Mouse (Mus musculus): ENCODE measurements around the gene Plekha5. TPM values are rescaled to one million over a fixed set of nuclear protein-coding genes. Genes with fewer than 3 reads are reported as not detected.

Plekha5 gene
- polyA plus RNA-seq, 1 experiment, result 2.1 TPM

- Histone ChIP-seq H3K4me3 (ENCODE audit: insufficient read depth, low read length) (no peak overlapping the region), H3K27ac (ENCODE audit: insufficient read depth, low read depth, low read length) (no peak overlapping the region), H3K4me1 (ENCODE audit: control insufficient read depth, insufficient read depth, low read length) (no peaks in the 10 kb centered on the region)
- TF ChIP-seq CTCF (IDR thresholded peaks at IDR 0.05; ENCODE audit: low read depth, low read length) (no peak), POLR2A (IDR thresholded peaks at IDR 0.05; ENCODE audit: borderline replicate concordance, low read depth, low read length) (no peak)
Observed at GRCm38 (mm10) chr6:140453454-140453853, 29.6 kb downstream of the Plekha5 start.

- Histone ChIP-seq H3K27ac (ENCODE audit: insufficient read depth, low read depth, low read length) (no peak overlapping the region), H3K4me3 (ENCODE audit: insufficient read depth, low read length) (no peak overlapping the region), H3K4me1 (ENCODE audit: control insufficient read depth, insufficient read depth, low read length) (no peaks in the 10 kb centered on the region)
- TF ChIP-seq POLR2A (IDR thresholded peaks at IDR 0.05; ENCODE audit: borderline replicate concordance, low read depth, low read length) (no peak), CTCF (IDR thresholded peaks at IDR 0.05; ENCODE audit: low read depth, low read length) (no peak)
Observed at GRCm38 (mm10) chr6:140454388-140454787, 30.5 kb downstream of the Plekha5 start.

GRCm38 (mm10) chr6:140455851-140456250 is 32.0 kb downstream of the Plekha5 start:
- TF ChIP-seq CTCF (IDR thresholded peaks at IDR 0.05; ENCODE audit: low read depth, low read length) (no peak), POLR2A (IDR thresholded peaks at IDR 0.05; ENCODE audit: borderline replicate concordance, low read depth, low read length) (no peak)
- H3K4me3 ChIP-seq (ENCODE audit: insufficient read depth, low read length), result no peak overlapping the region
- H3K4me1 ChIP-seq (ENCODE audit: control insufficient read depth, insufficient read depth, low read length), result no peaks in the 10 kb centered on the region
- no peak overlapping the region for H3K27ac ChIP-seq (ENCODE audit: insufficient read depth, low read depth, low read length)

GRCm38 (mm10) chr6:140456393-140457163 is 32.7 kb downstream of the Plekha5 start:
- H3K4me3 ChIP-seq (ENCODE audit: insufficient read depth, low read length), result no peak overlapping the region
- no peaks in the 10 kb centered on the region for H3K4me1 ChIP-seq (ENCODE audit: control insufficient read depth, insufficient read depth, low read length)
- no peak for TF ChIP-seq CTCF (IDR thresholded peaks at IDR 0.05; ENCODE audit: low read depth, low read length)
- TF ChIP-seq POLR2A (IDR thresholded peaks at IDR 0.05; ENCODE audit: borderline replicate concordance, low read depth, low read length), result no peak
- no peak overlapping the region for H3K27ac ChIP-seq (ENCODE audit: insufficient read depth, low read depth, low read length)

- Histone ChIP-seq H3K4me1 (ENCODE audit: control insufficient read depth, insufficient read depth, low read length) (no peaks in the 10 kb centered on the region; the same call in 1 of the 2 replicates), H3K4me3 (ENCODE audit: insufficient read depth, low read length) (no peak overlapping the region), H3K27ac (ENCODE audit: insufficient read depth, low read depth, low read length) (no peak overlapping the region)
- TF ChIP-seq CTCF (IDR thresholded peaks at IDR 0.05; ENCODE audit: low read depth, low read length), result no peak
- no peak for TF ChIP-seq POLR2A (IDR thresholded peaks at IDR 0.05; ENCODE audit: borderline replicate concordance, low read depth, low read length)
Observed at GRCm38 (mm10) chr6:140460398-140460797, 36.5 kb downstream of the Plekha5 start.

DNA sequence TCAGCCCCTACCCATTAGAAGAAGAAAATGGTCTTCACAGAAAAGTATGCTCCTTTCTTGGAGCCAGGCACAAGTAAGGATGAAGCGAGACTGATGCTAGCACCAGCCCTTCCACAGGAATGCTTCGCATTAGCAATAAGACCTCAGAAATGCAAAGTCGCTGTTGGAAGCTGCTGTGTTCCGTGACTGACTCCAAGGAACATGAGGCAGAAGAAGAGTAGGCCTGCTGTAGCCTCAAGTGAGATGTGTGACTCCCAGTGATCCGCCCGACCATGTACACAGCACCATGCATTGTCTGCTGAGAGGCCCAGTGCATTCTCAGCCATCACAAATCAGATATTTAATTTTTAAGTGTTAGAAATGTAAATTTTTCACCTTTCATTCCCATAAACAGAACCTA is 41.0 kb downstream of the Plekha5 start:
- H3K27ac ChIP-seq (ENCODE audit: insufficient read depth, low read depth, low read length), result no peak overlapping the region
- H3K4me1 ChIP-seq (ENCODE audit: control insufficient read depth, insufficient read depth, low read length), result peaks cover 3% of the 10 kb centered on the region
- TF ChIP-seq CTCF (IDR thresholded peaks at IDR 0.05; ENCODE audit: low read depth, low read length) (no peak), POLR2A (IDR thresholded peaks at IDR 0.05; ENCODE audit: borderline replicate concordance, low read depth, low read length) (no peak)
- H3K4me3 ChIP-seq (ENCODE audit: insufficient read depth, low read length), result no peak overlapping the region

DNA sequence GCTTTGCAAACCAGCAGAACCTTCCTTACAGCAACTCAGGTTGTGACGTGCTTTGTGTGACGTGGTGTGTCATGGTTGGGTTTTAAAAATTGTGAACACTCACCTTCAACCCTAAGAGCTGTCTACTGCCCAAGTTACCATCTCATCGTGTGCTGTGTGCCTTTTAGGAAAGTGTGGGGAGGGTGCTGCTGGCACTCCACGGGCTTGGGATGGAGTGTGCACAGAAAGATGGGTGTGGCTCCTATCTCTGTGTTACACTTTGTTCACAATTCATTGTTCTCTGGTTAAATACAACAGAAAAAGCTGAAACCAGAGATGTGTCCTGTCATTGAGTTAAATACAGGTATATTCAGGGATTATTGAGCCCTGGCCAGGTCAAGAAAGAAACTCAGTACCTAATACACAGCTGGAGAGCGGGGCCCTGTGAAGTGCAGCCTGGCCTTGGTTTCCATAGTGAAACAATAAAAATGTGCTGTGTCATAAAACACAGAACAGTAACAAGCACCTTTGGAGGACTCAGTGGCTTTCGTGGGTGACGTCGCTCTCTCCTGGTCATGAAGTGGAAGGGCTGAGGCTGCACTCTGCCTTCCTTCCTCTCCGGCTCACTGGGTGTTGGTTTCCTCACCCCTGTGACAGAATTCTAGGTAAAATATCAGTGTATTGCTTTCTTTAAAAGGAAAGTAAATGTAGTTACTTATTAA is 42.2 kb downstream of the Plekha5 start:
- Histone ChIP-seq H3K27ac (ENCODE audit: insufficient read depth, low read depth, low read length) (no peak overlapping the region), H3K4me1 (ENCODE audit: control insufficient read depth, insufficient read depth, low read length) (peaks cover 3% of the 10 kb centered on the region), H3K4me3 (ENCODE audit: insufficient read depth, low read length) (no peak overlapping the region)
- TF ChIP-seq POLR2A (IDR thresholded peaks at IDR 0.05; ENCODE audit: borderline replicate concordance, low read depth, low read length) (no peak), CTCF (IDR thresholded peaks at IDR 0.05; ENCODE audit: low read depth, low read length) (no peak)

GRCm38 (mm10) chr6:140466841-140467240 is 43.0 kb downstream of the Plekha5 start:
- TF ChIP-seq CTCF (IDR thresholded peaks at IDR 0.05; ENCODE audit: low read depth, low read length), result no peak
- TF ChIP-seq POLR2A (IDR thresholded peaks at IDR 0.05; ENCODE audit: borderline replicate concordance, low read depth, low read length), result no peak
- Histone ChIP-seq H3K4me3 (ENCODE audit: insufficient read depth, low read length) (no peak overlapping the region), H3K4me1 (ENCODE audit: control insufficient read depth, insufficient read depth, low read length) (peaks cover 3% of the 10 kb centered on the region), H3K27ac (ENCODE audit: insufficient read depth, low read depth, low read length) (no peak overlapping the region)

- TF ChIP-seq POLR2A (IDR thresholded peaks at IDR 0.05; ENCODE audit: borderline replicate concordance, low read depth, low read length) (no peak), CTCF (IDR thresholded peaks at IDR 0.05; ENCODE audit: low read depth, low read length) (no peak)
- peaks cover 3% of the 10 kb centered on the region for H3K4me1 ChIP-seq (ENCODE audit: control insufficient read depth, insufficient read depth, low read length)
- H3K27ac ChIP-seq (ENCODE audit: insufficient read depth, low read depth, low read length), result no peak overlapping the region
- no peak overlapping the region for H3K4me3 ChIP-seq (ENCODE audit: insufficient read depth, low read length)
Observed at GRCm38 (mm10) chr6:140467851-140468250, 44.0 kb downstream of the Plekha5 start.

DNA sequence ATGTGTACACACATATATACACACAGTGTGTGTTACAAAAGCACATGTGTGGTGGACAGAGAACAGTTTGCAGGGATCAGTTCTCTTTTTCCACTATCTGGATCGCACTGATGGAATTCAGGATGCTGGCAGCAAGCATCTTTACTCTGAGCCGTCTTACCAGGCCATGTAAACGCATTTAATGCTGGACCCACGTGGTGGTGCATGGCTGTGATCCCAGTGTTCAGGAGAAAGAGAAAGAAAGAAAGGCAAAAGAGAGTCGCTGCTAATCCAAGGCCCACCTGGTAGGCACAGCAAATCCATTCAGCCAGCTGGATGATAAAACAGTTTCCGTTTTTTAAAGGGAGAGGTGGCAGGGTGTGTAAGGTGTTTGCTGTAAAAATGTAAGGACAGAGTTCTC is 45.9 kb downstream of the Plekha5 start:
- TF ChIP-seq POLR2A (IDR thresholded peaks at IDR 0.05; ENCODE audit: borderline replicate concordance, low read depth, low read length) (no peak), CTCF (IDR thresholded peaks at IDR 0.05; ENCODE audit: low read depth, low read length) (no peak)

More for the DNA sequence above, 45.9 kb downstream of the Plekha5 start:
- no peak overlapping the region for H3K4me3 ChIP-seq (ENCODE audit: insufficient read depth, low read length)
- H3K27ac ChIP-seq (ENCODE audit: insufficient read depth, low read depth, low read length), result no peak overlapping the region
- H3K4me1 ChIP-seq (ENCODE audit: control insufficient read depth, insufficient read depth, low read length), result peaks cover 3% of the 10 kb centered on the region; the same call in 1 of the 2 replicates

Data from bone marrow macrophage, adult 2 months (primary cell).